Mouse (Mus musculus) cerebellum, postnatal 36 days (tissue): ENCODE measurements around the gene Gm14685.
"Not testable (repeated sequence)": the region's sequence is repeated elsewhere in the genome, so short reads cannot be mapped to it uniquely, and the experiment has no call there.

Experiments
- DNase-seq, 2 experiments: peaks; one replicate each; pipeline ENCODE4 v3.0.0; 2021 to 2022; ENCODE audit warnings: mixed read lengths in 2 of 2

Gm14685 gene

GRCm38 (mm10) chrX:73116747-73117146 lies at the start of gene Gm14685:
Gm14685 (plus strand) TSS chrX:73117047.
- not testable (repeated sequence) for DNase-seq

GRCm38 (mm10) chrX:73082267-73083055 lies 34.4 kb upstream of the Gm14685 start, which contains the start of gene Xlr4a:
Xlr4a (minus strand) TSS chrX:73082478.
- not testable (repeated sequence) for DNase-seq

- peak in 1 of 2 experiments; percentile 29 for DNase-seq
Measured at GRCm38 (mm10) chrX:73096941-73097508, 19.8 kb upstream of the Gm14685 start, which contains the start of gene Xlr3a. Xlr3a (minus strand) TSS chrX:73097095.

GRCm38 (mm10) chrX:73122859-73123829 lies 6.3 kb downstream of the Gm14685 start:
- DNase-seq = not testable (repeated sequence)

GRCm38 (mm10) chrX:73143218-73143618 lies 26.4 kb downstream of the Gm14685 start:
- DNase-seq = not testable (repeated sequence)

DNA sequence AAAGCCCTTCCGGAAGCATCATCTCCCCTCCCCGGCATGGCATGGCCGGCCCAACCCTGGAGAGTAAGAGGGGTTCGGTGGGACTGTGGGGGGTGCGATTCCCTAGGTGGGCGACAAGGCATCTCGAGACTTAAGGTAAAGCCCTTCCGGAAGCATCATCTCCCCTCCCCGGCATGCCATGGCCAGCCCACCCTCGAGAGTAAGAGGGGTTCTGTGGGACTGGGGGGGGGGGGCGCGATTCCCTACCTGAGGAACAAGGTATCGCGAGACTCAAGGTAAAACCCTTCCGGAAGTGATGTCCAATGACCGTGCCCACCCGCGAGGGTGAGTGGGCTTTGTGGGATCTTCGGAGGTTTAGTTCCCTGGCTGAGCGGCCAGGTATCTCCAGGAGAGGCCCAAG lies 31.6 kb downstream of the Gm14685 start, which contains the start of gene Xlr5b:
Gene Xlr5b (plus strand): TSS at position 301 of the 400 bp plus-strand sequence.
- DNase-seq = not testable (repeated sequence)

DNA sequence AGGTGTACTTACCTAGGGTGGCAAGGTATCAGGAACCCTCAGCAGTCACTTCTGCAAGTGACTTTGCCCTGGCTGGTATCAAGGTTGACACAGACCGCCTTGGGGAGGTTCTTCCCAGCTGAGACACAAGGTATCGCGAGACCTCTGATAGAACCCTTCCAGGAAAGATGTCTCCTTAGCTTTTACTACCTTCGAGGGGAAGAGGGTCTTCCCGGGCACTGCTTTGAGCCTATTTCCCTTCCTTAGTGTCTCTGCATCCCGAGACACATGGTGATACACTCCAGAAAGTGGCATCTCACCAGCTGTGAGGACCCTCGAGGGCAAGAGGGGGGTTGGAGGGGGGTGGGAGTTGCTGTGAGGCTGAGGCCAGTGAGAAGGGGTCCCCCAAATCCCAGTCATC lies 32.5 kb downstream of the Gm14685 start, which contains the start of gene DXBay18:
Gene DXBay18 (minus strand): TSS at position 101 of the 400 bp plus-strand sequence.
- DNase-seq = not testable (repeated sequence)

DNA sequence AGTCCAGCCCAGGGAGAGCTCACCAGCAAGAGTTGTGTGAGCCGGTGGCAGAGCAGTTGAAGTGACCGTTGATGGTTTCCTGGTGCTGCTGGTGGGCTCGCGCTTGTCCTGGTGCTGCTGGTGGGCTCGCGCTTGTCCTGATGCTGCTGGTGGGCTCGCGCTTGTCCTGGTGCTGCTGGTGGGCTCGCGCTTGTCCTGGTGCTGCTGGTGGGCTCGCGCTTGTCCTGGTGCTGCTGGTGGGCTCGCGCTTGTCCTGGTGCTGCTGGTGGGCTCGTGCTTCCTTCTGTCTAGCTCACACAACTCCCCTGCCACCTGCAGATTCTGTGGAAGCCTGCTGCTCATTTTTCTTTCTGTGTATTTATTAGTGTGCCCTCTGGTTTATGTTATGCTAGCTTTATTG lies 60.0 kb downstream of the Gm14685 start, which contains the start of gene Spin2d:
Gene Spin2d (minus strand): TSS at position 101 of the 400 bp plus-strand sequence.
- DNase-seq = not testable (repeated sequence)
